Mouse (Mus musculus): ENCODE measurements around the gene Mast4. TPM values are rescaled to one million over a fixed set of nuclear protein-coding genes. Genes with fewer than 3 reads are reported as not detected.

The Mast4 gene
- polyA plus RNA-seq, 1 experiment from 2014 or later = 0.36 TPM

DNA sequence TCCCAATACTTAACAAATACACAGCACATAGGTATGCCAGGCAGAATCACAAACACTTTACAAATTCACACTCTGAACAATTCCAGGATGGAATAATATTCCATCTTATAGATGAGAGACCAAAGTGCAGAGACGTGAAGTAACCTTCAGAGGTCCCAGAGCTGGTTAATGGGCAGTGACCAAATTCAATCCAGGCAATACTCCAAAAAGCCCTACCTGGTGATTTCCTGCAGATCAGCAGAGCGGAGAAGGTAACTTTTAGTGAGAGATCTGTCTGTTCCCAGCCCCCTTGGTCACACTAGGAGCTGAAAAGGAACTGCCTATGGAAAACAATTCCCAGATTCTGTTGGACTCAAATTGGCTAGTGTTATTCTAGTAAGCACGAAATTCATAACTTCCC is 316.6 kb downstream of the Mast4 start:
- Histone ChIP-seq H3K79me2 (ENCODE audit: inconsistent target) (no peaks in the 10 kb centered on the region), H3K4me3 (ENCODE audit: inconsistent target) (no peak overlapping the region), H3K36me3 (ENCODE audit: inconsistent target) (no peaks in the 10 kb centered on the region), H3K27ac (no peak overlapping the region)
- 88% methylated on average over 3 of the region's 3 CpGs for WGBS (ENCODE audit: missing documents)

DNA sequence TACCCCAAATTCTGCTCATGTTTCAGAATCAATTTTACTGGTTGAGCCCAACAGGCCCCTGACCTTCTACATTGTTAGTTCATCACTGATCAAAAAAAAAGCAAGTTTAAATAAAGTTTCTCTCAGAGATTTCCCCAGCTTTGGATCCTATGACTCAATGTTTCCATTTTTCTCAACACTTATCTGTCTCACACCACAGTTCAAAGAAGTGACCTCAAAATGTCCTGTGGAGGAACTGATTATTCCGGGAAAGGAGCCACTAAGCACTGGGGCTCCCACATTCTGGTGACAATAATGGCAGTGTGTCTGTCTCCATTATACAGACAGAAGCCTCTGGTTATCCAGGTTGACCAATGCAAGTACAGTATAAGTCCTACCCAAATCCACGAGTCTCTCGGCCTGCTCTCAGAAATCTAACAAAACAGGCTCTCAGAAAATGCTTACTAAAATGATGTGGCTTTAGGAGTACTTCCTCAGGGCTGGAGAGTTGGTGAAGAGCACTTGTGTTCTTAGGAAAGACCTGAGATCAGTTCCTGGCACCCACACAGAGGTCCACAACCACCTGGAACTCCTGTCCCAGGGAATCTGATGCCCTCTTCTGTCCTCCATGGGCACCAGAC is 319.1 kb downstream of the Mast4 start:
- 97% methylated on average over 3 of the region's 3 CpGs for WGBS (ENCODE audit: missing documents)
- H3K27ac ChIP-seq = no peak overlapping the region
- no peaks in the 10 kb centered on the region for H3K79me2 ChIP-seq (ENCODE audit: inconsistent target)
- H3K36me3 ChIP-seq (ENCODE audit: inconsistent target) = no peaks in the 10 kb centered on the region
- no peak overlapping the region for H3K4me3 ChIP-seq (ENCODE audit: inconsistent target)

DNA sequence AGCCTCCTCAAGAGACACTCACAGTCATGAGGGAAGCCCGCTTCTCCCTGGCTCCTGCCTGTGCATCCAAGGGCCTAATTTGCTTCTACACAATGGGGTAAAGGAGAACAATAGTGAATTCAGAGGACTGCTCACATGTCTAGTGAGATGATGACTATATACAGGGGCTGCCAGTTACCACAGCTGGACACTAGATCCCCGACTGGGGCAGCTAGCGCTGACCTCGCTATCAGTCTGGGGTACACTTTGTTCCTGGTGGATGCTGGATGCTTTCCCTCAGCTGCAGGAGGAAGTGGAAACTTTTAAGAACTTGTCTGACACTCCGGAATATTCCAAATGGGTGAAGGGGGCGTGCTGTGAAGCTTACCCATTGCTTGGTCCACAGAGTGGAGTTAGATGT is 319.7 kb downstream of the Mast4 start:
- Histone ChIP-seq H3K36me3 (ENCODE audit: inconsistent target) (no peaks in the 10 kb centered on the region), H3K79me2 (ENCODE audit: inconsistent target) (no peaks in the 10 kb centered on the region), H3K4me3 (ENCODE audit: inconsistent target) (no peak overlapping the region), H3K27ac (no peak overlapping the region)
- 90% methylated on average over 6 of the region's 6 CpGs for WGBS (ENCODE audit: missing documents)

GRCm38 (mm10) chr13:103014222-103014621 is 320.1 kb downstream of the Mast4 start:
- H3K27ac ChIP-seq = no peak overlapping the region
- no peak overlapping the region for H3K4me3 ChIP-seq (ENCODE audit: inconsistent target)
- 88% methylated on average over 1 of the region's 1 CpGs for WGBS (ENCODE audit: missing documents)
- no peaks in the 10 kb centered on the region for H3K36me3 ChIP-seq (ENCODE audit: inconsistent target)
- H3K79me2 ChIP-seq (ENCODE audit: inconsistent target) = no peaks in the 10 kb centered on the region

DNA sequence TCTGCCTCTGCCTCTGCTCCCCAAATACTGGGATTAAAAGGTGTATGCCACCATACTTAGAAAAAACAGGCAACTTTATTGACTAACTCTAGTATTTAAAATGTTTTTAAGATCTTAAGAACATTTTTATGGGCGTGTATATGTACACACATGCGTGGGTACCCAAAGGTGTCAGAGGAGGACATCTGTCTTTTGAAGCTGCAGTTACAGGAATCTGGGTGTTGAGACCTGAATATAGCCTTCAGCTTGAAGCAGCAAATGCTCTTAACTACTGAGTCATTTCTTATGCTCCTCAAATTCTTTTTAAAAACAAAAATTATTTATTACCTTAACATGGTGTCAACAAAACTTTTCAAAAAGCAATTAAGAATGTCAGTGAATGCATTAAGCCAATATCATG is 329.1 kb downstream of the Mast4 start:
- Histone ChIP-seq H3K79me2 (ENCODE audit: inconsistent target) (no peaks in the 10 kb centered on the region), H3K4me3 (ENCODE audit: inconsistent target) (no peak overlapping the region), H3K27ac (no peak overlapping the region), H3K36me3 (ENCODE audit: inconsistent target) (no peaks in the 10 kb centered on the region)
- WGBS (ENCODE audit: missing documents) = 84% methylated on average over 2 of the region's 2 CpGs

DNA sequence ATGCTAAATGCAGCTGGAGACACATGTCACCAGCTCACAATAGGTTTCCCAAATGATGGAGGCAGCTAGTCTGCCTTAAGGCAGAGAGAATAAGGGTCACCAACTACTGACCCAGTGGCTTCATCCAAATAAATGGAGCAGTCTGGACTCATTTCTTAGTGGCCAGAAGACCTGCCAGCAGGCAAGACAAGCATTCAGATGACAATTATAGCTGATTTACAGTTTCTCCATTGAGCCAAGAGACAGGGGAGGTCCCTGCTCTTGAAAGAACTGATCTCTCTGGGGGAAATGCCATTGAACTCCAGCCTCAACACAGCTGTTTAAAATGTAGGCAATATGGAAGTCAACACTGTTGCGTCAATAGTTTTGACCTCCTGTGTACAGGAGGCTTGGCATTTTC is 332.5 kb downstream of the Mast4 start:
- H3K27ac ChIP-seq = no peak overlapping the region
- no peaks in the 10 kb centered on the region for H3K36me3 ChIP-seq (ENCODE audit: inconsistent target)
- H3K79me2 ChIP-seq (ENCODE audit: inconsistent target) = no peaks in the 10 kb centered on the region
- WGBS (ENCODE audit: missing documents) = 100% methylated on average over 1 of the region's 1 CpGs
- H3K4me3 ChIP-seq (ENCODE audit: inconsistent target) = no peak overlapping the region

- 84% methylated on average over 7 of the region's 7 CpGs for WGBS (ENCODE audit: missing documents)
- no peak overlapping the region for H3K27ac ChIP-seq
These were observed 333.4 kb downstream of the Mast4 start for GRCm38 (mm10) chr13:103000891-103001290.

DNA sequence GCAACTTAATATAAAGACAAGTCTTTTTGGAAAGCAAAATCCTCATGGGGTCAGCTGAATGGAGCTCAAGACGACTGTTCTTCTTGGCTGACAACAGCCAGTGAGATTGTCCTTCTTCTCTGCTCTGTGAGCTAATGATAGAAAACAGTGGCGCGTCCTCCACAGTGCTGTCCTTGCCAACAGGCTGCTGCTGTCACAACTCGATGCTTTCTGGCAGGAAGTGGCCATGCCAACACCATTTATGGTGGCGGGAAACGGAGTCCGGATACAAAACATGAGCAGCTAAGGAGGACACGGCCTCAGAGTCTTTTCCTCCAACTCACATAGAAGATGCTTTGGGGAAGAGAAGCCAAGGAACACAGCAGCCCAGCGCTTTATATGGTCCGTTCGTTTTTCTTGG is 340.2 kb downstream of the Mast4 start:
- Histone ChIP-seq H3K27ac (no peak overlapping the region), H3K36me3 (ENCODE audit: inconsistent target) (no peaks in the 10 kb centered on the region), H3K4me3 (ENCODE audit: inconsistent target) (no peak overlapping the region), H3K79me2 (ENCODE audit: inconsistent target) (no peaks in the 10 kb centered on the region)
- WGBS (ENCODE audit: missing documents) = 88% methylated on average over 11 of the region's 11 CpGs

More at GRCm38 (mm10) chr13:103000891-103001290, 333.4 kb downstream of the Mast4 start:
- H3K79me2 ChIP-seq (ENCODE audit: inconsistent target) = no peaks in the 10 kb centered on the region
- no peak overlapping the region for H3K4me3 ChIP-seq (ENCODE audit: inconsistent target)
- H3K36me3 ChIP-seq (ENCODE audit: inconsistent target) = no peaks in the 10 kb centered on the region

DNA sequence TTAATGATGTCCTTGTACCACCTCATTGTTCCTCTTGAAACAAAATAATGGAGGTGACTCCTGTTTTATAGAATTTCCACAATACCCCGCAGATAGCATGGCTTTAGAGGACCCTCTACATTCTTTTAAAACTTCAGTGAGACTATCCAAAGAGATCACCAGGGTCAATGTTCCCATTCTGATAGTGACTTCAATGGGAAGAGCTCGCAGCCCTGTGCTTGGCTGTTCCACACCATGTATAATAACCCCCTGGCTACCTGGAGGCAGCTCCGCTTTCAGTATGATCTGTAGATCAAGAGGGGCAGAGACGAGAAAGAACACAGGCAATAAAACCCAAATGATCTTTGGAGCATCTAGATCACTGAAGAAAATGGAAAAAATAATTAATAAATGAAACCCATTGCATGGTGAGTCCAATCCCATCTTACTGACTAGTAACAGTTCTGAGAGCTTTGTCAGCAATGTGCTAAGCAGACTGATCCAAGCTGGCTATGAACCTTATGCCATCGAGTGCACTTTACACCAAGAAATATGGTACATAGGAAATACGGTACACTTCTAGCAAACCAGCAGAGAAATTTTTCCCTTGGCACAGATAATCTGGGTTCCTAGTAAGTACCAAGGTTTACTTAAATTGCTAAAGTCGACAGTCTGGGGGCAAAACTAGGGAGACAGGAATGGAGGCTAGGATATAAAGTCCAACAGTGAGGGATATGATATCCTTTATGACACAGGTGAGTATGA is 341.4 kb downstream of the Mast4 start:
- Histone ChIP-seq H3K79me2 (ENCODE audit: inconsistent target) (no peaks in the 10 kb centered on the region), H3K36me3 (ENCODE audit: inconsistent target) (no peaks in the 10 kb centered on the region), H3K27ac (no peak overlapping the region), H3K4me3 (ENCODE audit: inconsistent target) (no peak overlapping the region)
- 91% methylated on average over 7 of the region's 7 CpGs for WGBS (ENCODE audit: missing documents)

- Histone ChIP-seq H3K36me3 (ENCODE audit: inconsistent target) (no peaks in the 10 kb centered on the region), H3K79me2 (ENCODE audit: inconsistent target) (no peaks in the 10 kb centered on the region), H3K4me3 (ENCODE audit: inconsistent target) (no peak overlapping the region), H3K27ac (no peak overlapping the region)
- WGBS (ENCODE audit: missing documents) = 93% methylated on average over 11 of the region's 11 CpGs
These were observed 342.4 kb downstream of the Mast4 start for GRCm38 (mm10) chr13:102991928-102992327.

DNA sequence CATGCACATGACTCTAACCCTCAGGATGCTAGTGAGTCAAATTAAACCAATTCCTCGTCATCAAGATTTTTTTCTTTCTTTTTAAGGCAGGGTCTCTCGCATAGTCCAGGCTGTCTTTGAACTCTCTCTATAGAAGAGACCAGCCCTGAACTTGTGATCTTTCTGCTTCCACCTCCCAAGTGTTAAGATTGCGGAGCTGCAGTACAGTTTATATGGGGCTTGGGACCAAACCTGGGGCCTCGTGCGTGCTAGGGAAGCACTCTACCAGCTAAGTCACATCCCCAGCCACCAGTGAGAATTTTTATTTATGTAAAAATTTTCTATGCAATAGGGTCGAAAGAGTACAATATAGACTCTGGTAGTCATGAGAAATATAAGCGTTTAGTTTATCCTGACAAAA is 343.1 kb downstream of the Mast4 start:
- Histone ChIP-seq H3K4me3 (ENCODE audit: inconsistent target) (no peak overlapping the region), H3K36me3 (ENCODE audit: inconsistent target) (no peaks in the 10 kb centered on the region), H3K79me2 (ENCODE audit: inconsistent target) (no peaks in the 10 kb centered on the region), H3K27ac (no peak overlapping the region)
- 97% methylated on average over 7 of the region's 7 CpGs for WGBS (ENCODE audit: missing documents)

- Histone ChIP-seq H3K27ac (no peak overlapping the region), H3K4me3 (ENCODE audit: inconsistent target) (no peak overlapping the region), H3K79me2 (ENCODE audit: inconsistent target) (no peaks in the 10 kb centered on the region), H3K36me3 (ENCODE audit: inconsistent target) (no peaks in the 10 kb centered on the region)
- WGBS (ENCODE audit: missing documents) = no CpG with 5 or more reads among the region's 1 CpGs
These were observed 344.2 kb downstream of the Mast4 start for GRCm38 (mm10) chr13:102990085-102990484.

GRCm38 (mm10) chr13:102989616-102990015 is 344.7 kb downstream of the Mast4 start:
- Histone ChIP-seq H3K27ac (no peak overlapping the region), H3K4me3 (ENCODE audit: inconsistent target) (no peak overlapping the region), H3K79me2 (ENCODE audit: inconsistent target) (no peaks in the 10 kb centered on the region), H3K36me3 (ENCODE audit: inconsistent target) (no peaks in the 10 kb centered on the region)
- WGBS (ENCODE audit: missing documents) = 94% methylated on average over 11 of the region's 11 CpGs

DNA sequence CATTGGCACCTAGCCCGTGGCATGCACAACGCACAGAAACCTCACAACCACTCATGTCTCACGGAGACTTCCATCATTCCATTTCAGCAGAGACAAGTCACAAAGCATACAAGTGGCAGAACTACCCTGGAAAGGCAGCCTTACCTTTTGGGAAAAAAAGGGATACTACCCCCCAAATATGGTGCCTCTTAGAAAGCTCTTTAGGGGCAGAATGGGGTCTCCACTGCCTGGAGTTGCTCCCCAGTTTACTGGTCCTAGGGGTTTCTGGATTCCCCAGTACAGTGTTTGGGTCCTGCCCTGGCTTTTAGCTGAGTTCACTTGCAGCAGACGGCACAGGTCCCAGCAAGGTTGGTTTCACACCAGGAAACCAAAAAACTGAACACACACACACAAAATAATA is 345.3 kb downstream of the Mast4 start:
- Histone ChIP-seq H3K36me3 (ENCODE audit: inconsistent target) (no peaks in the 10 kb centered on the region), H3K27ac (no peak overlapping the region), H3K79me2 (ENCODE audit: inconsistent target) (no peaks in the 10 kb centered on the region), H3K4me3 (ENCODE audit: inconsistent target) (no peak overlapping the region)
- WGBS (ENCODE audit: missing documents) = 93% methylated on average over 4 of the region's 4 CpGs

GRCm38 (mm10) chr13:102988251-102988895 is 345.9 kb downstream of the Mast4 start:
- Histone ChIP-seq H3K36me3 (ENCODE audit: inconsistent target) (no peaks in the 10 kb centered on the region), H3K4me3 (ENCODE audit: inconsistent target) (no peak overlapping the region), H3K27ac (no peak overlapping the region), H3K79me2 (ENCODE audit: inconsistent target) (no peaks in the 10 kb centered on the region)
- 91% methylated on average over 9 of the region's 11 CpGs for WGBS (ENCODE audit: missing documents)
